Mouse (Mus musculus) myocyte (in vitro differentiated cells): ENCODE results near the gene Iqsec1. TPM values are rescaled to one million over a fixed set of nuclear protein-coding genes. Genes with fewer than 3 reads are reported as not detected.

ENCODE experiments used
- H3K27me3 ChIP-seq: one replicate; pipeline ENCODE4 v1.6.1; 2011; ENCODE audit not compliant: control insufficient read depth, insufficient read depth, insufficient read length
- H3K36me3 ChIP-seq: one replicate; pipeline ENCODE4 v1.6.1; 2011; ENCODE audit not compliant: control insufficient read depth, insufficient read depth
- H3K4me2 ChIP-seq: one replicate; pipeline ENCODE4 v1.6.1; 2011; ENCODE audit warnings: low read depth, control low read depth
- H3K4me3 ChIP-seq: one replicate; pipeline ENCODE4 v1.5.1; 2011; ENCODE audit warnings: mild to moderate bottlenecking, control low read depth, moderate library complexity
- H3K79me2 ChIP-seq: one replicate; pipeline ENCODE4 v1.6.1; 2011; ENCODE audit not compliant: control insufficient read depth, insufficient read depth
- H3ac ChIP-seq: one replicate; pipeline ENCODE4 v1.6.1; 2011; ENCODE audit not compliant: control insufficient read depth, insufficient read length
- CEBPB ChIP-seq: IDR thresholded peaks from 2 replicates; pipeline ENCODE4 v1.6.1; 2011; ENCODE audit warnings: mild to moderate bottlenecking, moderate library complexity; ENCODE audit not compliant: poor library complexity, insufficient read depth, severe bottlenecking
- E2F4 ChIP-seq: IDR thresholded peaks from one replicate; pipeline ENCODE4 v1.6.1; 2011; ENCODE audit warnings: mild to moderate bottlenecking, control low read depth, moderate library complexity; ENCODE audit not compliant: insufficient read depth
- MAX ChIP-seq: IDR thresholded peaks from one replicate; pipeline ENCODE4 v1.6.1; 2011; ENCODE audit warnings: low read depth, mild to moderate bottlenecking, control low read depth
- MYOD1 ChIP-seq, 3 experiments: IDR thresholded peaks; one replicate each; pipeline ENCODE4 v1.6.1; 2011; ENCODE audit warnings: control low read depth in 2 of 3, low read depth in 2 of 3, mild to moderate bottlenecking in 2 of 3, moderate library complexity in 1 of 3; ENCODE audit not compliant: insufficient read length in 2 of 3, control insufficient read depth in 1 of 3
- MYOG ChIP-seq, 3 experiments: IDR thresholded peaks; one replicate each; pipeline ENCODE4 v1.6.1; 2011; ENCODE audit warnings: control low read depth in 2 of 3, low read depth in 2 of 3, mild to moderate bottlenecking in 2 of 3; ENCODE audit not compliant: insufficient read length in 2 of 3, control insufficient read depth in 1 of 3, insufficient read depth in 1 of 3
- POLR2A ChIP-seq: IDR thresholded peaks from one replicate; pipeline ENCODE4 v1.6.1; 2011; ENCODE audit warnings: low read depth, mild to moderate bottlenecking, control low read depth, moderate library complexity; ENCODE audit not compliant: insufficient read length
- POLR2AphosphoS2 ChIP-seq: IDR thresholded peaks from one replicate; pipeline ENCODE4 v1.6.1; 2011; ENCODE audit warnings: low read depth, control low read depth; ENCODE audit not compliant: insufficient read length
- REST ChIP-seq: IDR thresholded peaks from one replicate; pipeline ENCODE4 v1.6.1; 2011; ENCODE audit warnings: mild to moderate bottlenecking, control low read depth, moderate library complexity; ENCODE audit not compliant: insufficient read depth, insufficient read length
- SRF ChIP-seq: IDR thresholded peaks from one replicate; pipeline ENCODE4 v1.6.1; 2011; ENCODE audit warnings: low read depth; ENCODE audit not compliant: control insufficient read depth, insufficient read length
- TCF12 ChIP-seq: IDR thresholded peaks from one replicate; pipeline ENCODE4 v1.6.1; 2011; ENCODE audit warnings: mild to moderate bottlenecking, control low read depth; ENCODE audit not compliant: poor library complexity, insufficient read depth, severe bottlenecking
- TCF3 ChIP-seq: IDR thresholded peaks from one replicate; pipeline ENCODE4 v1.6.1; 2011; ENCODE audit warnings: low read depth, control low read depth; ENCODE audit not compliant: insufficient read length
- USF1 ChIP-seq: IDR thresholded peaks from one replicate; pipeline ENCODE4 v1.6.1; 2011; ENCODE audit warnings: low read depth, mild to moderate bottlenecking, control low read depth, moderate library complexity
- polyA plus RNA-seq: library from polyadenylated mRNA; unstranded; fragments of >200 nt; fragmentation: generic; extraction: Trizol; gene quantifications from one replicate; pipeline ENCODE4 v1.2.1, GENCODE M21; 2012; ENCODE audit warnings: missing spikeins

Iqsec1 gene
- polyA plus RNA-seq, 1 experiment = 43.4 TPM

DNA sequence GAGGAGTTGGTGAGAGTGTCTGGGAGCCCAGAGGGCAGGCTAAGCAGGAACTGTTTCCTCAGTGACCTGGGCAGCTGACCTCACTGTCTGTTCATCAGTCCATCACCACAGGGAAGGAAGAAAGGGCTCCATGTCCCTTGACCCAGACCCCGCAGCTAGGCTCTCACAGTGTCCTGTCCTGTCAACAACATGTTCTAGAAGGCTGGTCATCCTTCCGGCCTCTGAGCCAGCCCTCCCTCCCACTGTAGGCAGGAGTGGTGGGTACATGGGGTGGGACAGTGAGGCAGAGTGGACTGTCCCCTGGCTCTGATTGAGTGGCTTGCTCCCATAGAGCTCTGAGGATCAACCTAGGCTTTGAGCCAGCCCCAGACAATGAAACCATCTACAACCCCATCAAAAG lies 284.7 kb downstream of the Iqsec1 start:
- Histone ChIP-seq H3K36me3 (no peaks in the 10 kb centered on the region), H3K4me3 (no peak overlapping the region), H3K79me2 (peaks cover 79% of the 10 kb centered on the region), H3ac (no peak overlapping the region), H3K4me2 (peak overlapping the region; percentile 55), H3K27me3 (no peaks in the 10 kb centered on the region)
- TF ChIP-seq MYOG (IDR thresholded peaks at IDR 0.05; ENCODE audit: control insufficient read depth in 1 of 3, insufficient read depth in 1 of 3, insufficient read length in 2 of 3, low read depth in 2 of 3) (no peak), MYOD1 (IDR thresholded peaks at IDR 0.05; ENCODE audit: control insufficient read depth in 1 of 3, insufficient read length in 2 of 3, low read depth in 2 of 3) (no peak), USF1 (no peak), TCF3 (no peak), TCF12 (no peak), E2F4 (no peak), POLR2AphosphoS2 (no peak)

GRCm38 (mm10) chr6:90702837-90703735 lies 285.4 kb downstream of the Iqsec1 start:
- H3K36me3 ChIP-seq = no peaks in the 10 kb centered on the region
- no peak overlapping the region for H3ac ChIP-seq
- no peaks in the 10 kb centered on the region for H3K27me3 ChIP-seq
- TF ChIP-seq MYOD1 (IDR thresholded peaks at IDR 0.05; ENCODE audit: control insufficient read depth in 1 of 3, insufficient read length in 2 of 3, low read depth in 2 of 3) (peak in 2 of 3 experiments; percentile 87 to 90), TCF12 (peak; percentile 59), E2F4 (no peak), MAX (no peak), MYOG (IDR thresholded peaks at IDR 0.05; ENCODE audit: control insufficient read depth in 1 of 3, insufficient read depth in 1 of 3, insufficient read length in 2 of 3, low read depth in 2 of 3) (peak; percentile 70 to 96 (median 89)), REST (no peak), POLR2AphosphoS2 (no peak), USF1 (no peak), SRF (no peak), CEBPB (no peak), POLR2A (no peak), TCF3 (peak; percentile 76)
- H3K4me3 ChIP-seq = no peak overlapping the region
- H3K4me2 ChIP-seq = peak overlapping the region; percentile 55
- peaks cover 72% of the 10 kb centered on the region for H3K79me2 ChIP-seq

DNA sequence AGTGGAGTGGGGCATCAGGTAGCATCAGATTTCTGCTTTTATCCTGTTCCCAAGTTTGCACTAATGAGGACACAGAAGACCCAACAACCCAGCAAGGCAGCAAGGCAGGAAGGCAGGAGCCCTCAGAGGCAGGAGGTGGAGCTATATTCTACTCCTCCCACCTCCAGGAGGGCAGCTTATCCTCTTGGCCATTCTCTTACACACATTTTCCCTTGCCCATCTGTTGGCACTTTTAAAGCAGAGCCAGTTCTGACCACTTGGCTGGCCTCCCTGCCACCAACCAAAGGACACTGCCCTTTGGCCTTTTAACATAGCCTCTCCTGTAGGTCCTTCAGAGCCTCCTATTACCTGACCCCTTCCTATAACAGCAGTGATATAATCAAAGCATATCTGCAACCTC lies 286.3 kb downstream of the Iqsec1 start:
- TF ChIP-seq MYOG (IDR thresholded peaks at IDR 0.05; ENCODE audit: control insufficient read depth in 1 of 3, insufficient read depth in 1 of 3, insufficient read length in 2 of 3, low read depth in 2 of 3) = no peak
- peak in 1 of 3 experiments; percentile 16 for TF ChIP-seq MYOD1 (IDR thresholded peaks at IDR 0.05; ENCODE audit: control insufficient read depth in 1 of 3, insufficient read length in 2 of 3, low read depth in 2 of 3)
- peak overlapping the region; percentile 55 for H3K4me2 ChIP-seq

GRCm38 (mm10) chr6:90701391-90701790 lies 287.1 kb downstream of the Iqsec1 start:
- peaks cover 71% of the 10 kb centered on the region for H3K79me2 ChIP-seq
- no peaks in the 10 kb centered on the region for H3K27me3 ChIP-seq
- peak overlapping the region; percentile 55 for H3K4me2 ChIP-seq
- peaks cover 4% of the 10 kb centered on the region for H3K36me3 ChIP-seq
- H3ac ChIP-seq = no peak overlapping the region
- no peak overlapping the region for H3K4me3 ChIP-seq
- no peak for TF ChIP-seq SRF
- TF ChIP-seq MYOD1 (IDR thresholded peaks at IDR 0.05; ENCODE audit: control insufficient read depth in 1 of 3, insufficient read length in 2 of 3, low read depth in 2 of 3) = no peak
- no peak for TF ChIP-seq E2F4
- no peak for TF ChIP-seq MAX
- TF ChIP-seq USF1 = no peak
- TF ChIP-seq POLR2A = no peak
- TF ChIP-seq TCF12 = no peak
- no peak for TF ChIP-seq POLR2AphosphoS2
- TF ChIP-seq CEBPB = no peak
- TF ChIP-seq MYOG (IDR thresholded peaks at IDR 0.05; ENCODE audit: control insufficient read depth in 1 of 3, insufficient read depth in 1 of 3, insufficient read length in 2 of 3, low read depth in 2 of 3) = no peak
- TF ChIP-seq TCF3 = no peak
- TF ChIP-seq REST = no peak

More for the DNA sequence above, 286.3 kb downstream of the Iqsec1 start:
- no peaks in the 10 kb centered on the region for H3K27me3 ChIP-seq
- peaks cover 4% of the 10 kb centered on the region for H3K36me3 ChIP-seq
- H3K79me2 ChIP-seq = peaks cover 71% of the 10 kb centered on the region
- H3ac ChIP-seq = no peak overlapping the region
- H3K4me3 ChIP-seq = no peak overlapping the region

DNA sequence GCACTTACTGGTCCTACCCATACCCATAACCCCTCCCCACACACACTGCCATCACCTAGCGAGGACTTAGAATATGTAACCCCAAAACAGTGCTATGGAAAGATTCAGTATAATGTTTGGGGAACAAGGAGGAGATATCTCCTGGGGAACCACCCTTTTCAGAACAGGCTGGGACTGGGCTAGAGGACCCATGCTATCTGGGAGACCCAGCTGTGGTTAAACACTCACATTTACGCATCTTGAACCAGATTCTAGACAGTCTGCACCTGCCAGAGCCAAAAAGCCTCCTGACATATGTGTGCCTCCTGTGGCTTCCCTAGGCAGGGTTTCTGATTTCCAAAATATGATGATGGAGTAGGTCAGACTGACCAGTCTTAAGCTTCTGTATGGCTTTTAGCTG lies 287.7 kb downstream of the Iqsec1 start:
- Histone ChIP-seq H3ac (no peak overlapping the region), H3K36me3 (peaks cover 4% of the 10 kb centered on the region)

More for the DNA sequence above, 287.7 kb downstream of the Iqsec1 start:
- peak in 2 of 3 experiments; percentile 6 to 46 for TF ChIP-seq MYOD1 (IDR thresholded peaks at IDR 0.05; ENCODE audit: control insufficient read depth in 1 of 3, insufficient read length in 2 of 3, low read depth in 2 of 3)
- no peak for TF ChIP-seq USF1
- H3K4me2 ChIP-seq = peak overlapping the region; percentile 25
- no peaks in the 10 kb centered on the region for H3K27me3 ChIP-seq
- H3K79me2 ChIP-seq = peaks cover 69% of the 10 kb centered on the region
- no peak overlapping the region for H3K4me3 ChIP-seq
